Mouse (Mus musculus): ENCODE measurements around the gene Gm12248.

GRCm38 (mm10) chr11:58017422-58017821 lies 75.5 kb downstream of the Gm12248 start:
- no peak for TF ChIP-seq TCF12 (IDR thresholded peaks at IDR 0.05; ENCODE audit: insufficient read depth, poor library complexity, severe bottlenecking)
- TF ChIP-seq POLR2A (IDR thresholded peaks at IDR 0.05; ENCODE audit: insufficient read length, low read depth): no peak
